ENCODE assay signal across 8 mouse cellular contexts in the genomic region with DNA sequence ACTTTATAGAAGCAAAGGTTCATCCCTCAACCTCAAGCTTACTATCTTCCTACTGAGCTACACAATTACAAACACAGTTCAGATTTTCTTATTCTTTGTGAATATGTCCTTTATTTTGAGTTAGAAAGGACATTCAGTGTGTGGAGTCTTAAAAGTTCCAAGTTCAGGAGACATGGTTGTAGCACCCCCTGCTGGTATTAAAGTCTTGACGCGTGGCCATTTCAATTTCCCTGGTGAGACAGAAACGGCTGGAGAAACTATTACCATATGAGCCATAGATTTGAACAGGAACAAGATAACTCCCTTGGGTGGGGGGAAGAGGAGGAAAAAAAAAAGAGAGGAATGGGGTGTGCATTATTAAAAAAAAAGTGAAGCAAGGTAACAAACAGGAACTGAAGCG.
DNase-seq lines count a peak whose midpoint lies in the region; TF ChIP-seq lines count a peak whose summit lies in the region.

No protein-coding gene starts in this region.

- WGBS in lung, adult 2 months: 26% methylated on average over 4 of the region's 4 CpGs

- H3K4me3 ChIP-seq in lung, adult 2 months (replicated peaks; ENCODE audit: extremely low read depth, low read depth, low read length): no peak overlapping the region

- no peak for TF ChIP-seq POLR2A in lung, adult 2 months (IDR thresholded peaks at IDR 0.05; ENCODE audit: borderline replicate concordance, extremely low read depth, low read depth, low read length)

- DNase-seq in cerebellum, postnatal 10 days: peak; percentile 52 to 58
- no peak for DNase-seq in cerebellum, adult 18-20 months
- DNase-seq in thymus, postnatal 0 days (ENCODE audit: low spot score): peak; percentile 11
- DNase-seq in thymus, adult 18-20 months: no peak
- peak; percentile 35 for DNase-seq in fibroblast of lung, adult 2 months (ENCODE audit: low read depth)
- DNase-seq in kidney, postnatal 36 days: peak; percentile 20 to 58
- DNase-seq in lung, adult 2 months: peak; percentile 8
- peak; percentile 25 for DNase-seq in right cerebral cortex, postnatal 4 days

- no peaks in the 10 kb centered on the region for H3K4me1 ChIP-seq in lung, adult 2 months (ENCODE audit: control insufficient read depth, insufficient read depth, low read length)

- no peak for TF ChIP-seq CTCF in lung, adult 2 months (IDR thresholded peaks at IDR 0.05; ENCODE audit: insufficient read depth, low read length)

Comparison
In these comparisons a context has a peak if more than half of its experiments do, and no peak if none do; other contexts are left out.
1. DNase-seq: peak in cerebellum, postnatal 10 days (2 of 2), thymus, postnatal 0 days (single experiment), fibroblast of lung, adult 2 months (single experiment), kidney, postnatal 36 days (2 of 2), lung, adult 2 months (single experiment) and right cerebral cortex, postnatal 4 days (single experiment); none in cerebellum, adult 18-20 months (0 of 2) and thymus, adult 18-20 months (0 of 2).